Mouse (Mus musculus) limb, embryonic 10.5 days (tissue): Measurements from ENCODE around the gene Ddah1. TPM values are rescaled to one million over a fixed set of nuclear protein-coding genes. Genes with fewer than 3 reads are reported as not detected.

ENCODE experiments used
- DNase-seq: peaks from one replicate; pipeline ENCODE4 v3.0.0-alpha.2; 2017; ENCODE audit warnings: low spot score
- H3K27ac ChIP-seq: fragments of 300-500 bp; sonication (generic); 2 replicates; pipeline ENCODE4 v1.5.1; 2016; ENCODE audit warnings: mild to moderate bottlenecking
- H3K27me3 ChIP-seq: fragments of 300-500 bp; sonication (generic); 2 replicates; pipeline ENCODE4 v1.6.1; 2016; ENCODE audit warnings: low read depth, mild to moderate bottlenecking; ENCODE audit not compliant: poor library complexity, severe bottlenecking
- H3K36me3 ChIP-seq: fragments of 300-500 bp; sonication (generic); 2 replicates; pipeline ENCODE4 v1.6.1; 2016; ENCODE audit warnings: mild to moderate bottlenecking, moderate library complexity
- H3K4me1 ChIP-seq: fragments of 300-500 bp; sonication (generic); 2 replicates; pipeline ENCODE4 v1.6.1; 2016
- H3K4me3 ChIP-seq: fragments of 300-500 bp; sonication (generic); 2 replicates; pipeline ENCODE4 v1.5.1; 2016; ENCODE audit warnings: mild to moderate bottlenecking, moderate library complexity
- H3K9me3 ChIP-seq: fragments of 300-500 bp; sonication (generic); replicated peaks from 2 replicates; pipeline ENCODE4 v1.6.1; 2016; ENCODE audit warnings: mild to moderate bottlenecking
- WGBS: fragments of 180-500 bp; shearing (Covaris S2); methylation state at CpG from one replicate; pipeline ENCODE4 v1.1.7; 2016; 5-methylcytosine and 5-hydroxymethylcytosine counted together
- polyA plus RNA-seq: library from polyadenylated mRNA; unstranded; fragments of >200 nt; fragmentation: Nextera tagmentation; extraction: Ambion mirVana; gene quantifications from 2 replicates; pipeline ENCODE4 v1.2.1, GENCODE M21; 2016

The Ddah1 gene
- polyA plus RNA-seq, 1 experiment from 2014 or later: 14.2 TPM

- Histone ChIP-seq H3K9me3 (no peaks in the 10 kb centered on the region), H3K4me3 (no peak overlapping the region), H3K4me1 (peaks cover 42% of the 10 kb centered on the region), H3K27ac (no peak overlapping the region), H3K36me3 (no peaks in the 10 kb centered on the region), H3K27me3 (no peaks in the 10 kb centered on the region)
- no peak for DNase-seq
- 70% methylated on average over 10 of the region's 10 CpGs for WGBS
Measured at GRCm38 (mm10) chr3:145798042-145798441, 39.6 kb downstream of the Ddah1 start.

DNA sequence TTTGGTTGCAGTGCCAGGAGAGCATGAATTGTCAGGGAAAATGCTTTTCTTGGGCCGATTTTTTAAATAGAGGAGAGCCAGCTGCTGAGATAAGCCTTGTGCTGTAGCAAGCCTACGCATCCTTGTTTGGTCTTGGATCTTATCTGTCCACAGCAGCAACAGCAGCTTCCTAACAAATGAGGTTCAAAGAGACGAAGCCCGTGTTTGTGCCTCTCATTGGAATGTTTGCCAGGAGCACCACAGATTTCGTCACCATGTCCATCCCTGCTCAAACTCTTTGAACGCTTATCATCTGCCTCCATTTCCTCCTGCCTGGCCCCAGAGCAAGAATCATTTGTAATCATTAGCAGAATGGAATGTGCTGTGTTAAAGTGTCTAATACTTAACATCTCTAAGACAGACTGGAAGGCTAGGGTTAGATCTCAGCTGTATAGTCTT, 40.3 kb downstream of the Ddah1 start:
- WGBS: 20% methylated on average over 6 of the region's 6 CpGs

GRCm38 (mm10) chr3:145799365-145799764, 40.9 kb downstream of the Ddah1 start:
- no peak for DNase-seq
- no peak overlapping the region for H3K4me3 ChIP-seq

More for the DNA sequence above, 40.3 kb downstream of the Ddah1 start:
- H3K27me3 ChIP-seq: no peaks in the 10 kb centered on the region
- H3K4me3 ChIP-seq: no peak overlapping the region
- H3K36me3 ChIP-seq: no peaks in the 10 kb centered on the region
- H3K27ac ChIP-seq: no peak overlapping the region
- no peaks in the 10 kb centered on the region for H3K9me3 ChIP-seq
- peaks cover 42% of the 10 kb centered on the region for H3K4me1 ChIP-seq
- DNase-seq: no peak

GRCm38 (mm10) chr3:145802106-145802505, 43.6 kb downstream of the Ddah1 start:
- Histone ChIP-seq H3K36me3 (no peaks in the 10 kb centered on the region), H3K27ac (no peak overlapping the region), H3K27me3 (no peaks in the 10 kb centered on the region), H3K4me3 (no peak overlapping the region), H3K9me3 (no peaks in the 10 kb centered on the region), H3K4me1 (peaks cover 35% of the 10 kb centered on the region)
- DNase-seq: no peak
- WGBS: 86% methylated on average over 6 of the region's 6 CpGs

More at GRCm38 (mm10) chr3:145799365-145799764, 40.9 kb downstream of the Ddah1 start:
- Histone ChIP-seq H3K36me3 (no peaks in the 10 kb centered on the region), H3K27ac (no peak overlapping the region), H3K9me3 (no peaks in the 10 kb centered on the region), H3K27me3 (no peaks in the 10 kb centered on the region), H3K4me1 (peaks cover 39% of the 10 kb centered on the region)
- 80% methylated on average over 3 of the region's 3 CpGs for WGBS

- no peak overlapping the region for H3K4me3 ChIP-seq
- no peaks in the 10 kb centered on the region for H3K9me3 ChIP-seq
- no peak for DNase-seq
- peaks cover 14% of the 10 kb centered on the region for H3K4me1 ChIP-seq
- no peaks in the 10 kb centered on the region for H3K36me3 ChIP-seq
- 70% methylated on average over 4 of the region's 4 CpGs for WGBS
- H3K27me3 ChIP-seq: no peaks in the 10 kb centered on the region
- peak overlapping the region; percentile 46; the same call in 1 of the 2 replicates for H3K27ac ChIP-seq
Measured at GRCm38 (mm10) chr3:145805848-145806247, 47.4 kb downstream of the Ddah1 start.

DNA sequence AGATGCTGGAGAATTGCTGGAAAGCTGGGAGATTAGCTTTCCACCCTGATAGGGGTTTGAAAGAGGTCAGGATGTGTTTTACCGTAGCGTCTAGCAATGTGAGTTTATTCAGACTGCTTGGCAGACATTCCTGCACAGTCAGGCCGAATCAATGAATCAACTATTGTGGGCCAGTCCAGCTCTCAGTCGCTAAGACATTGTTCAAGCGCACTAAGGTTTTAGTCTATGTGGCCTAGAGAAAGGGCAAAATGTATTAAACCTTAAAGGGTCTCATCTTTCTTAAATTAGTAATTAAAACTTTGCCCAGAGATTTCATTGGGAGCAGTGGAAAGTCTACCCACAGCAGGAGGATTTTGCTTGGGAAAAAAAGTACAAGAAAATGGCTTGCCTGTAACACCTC, 48.0 kb downstream of the Ddah1 start:
- Histone ChIP-seq H3K4me3 (no peak overlapping the region), H3K4me1 (peaks cover 14% of the 10 kb centered on the region), H3K27ac (peak overlapping the region; percentile 50; the same call in 1 of the 2 replicates), H3K27me3 (no peaks in the 10 kb centered on the region), H3K36me3 (no peaks in the 10 kb centered on the region), H3K9me3 (no peaks in the 10 kb centered on the region)
- no peak for DNase-seq
- WGBS: 60% methylated on average over 5 of the region's 5 CpGs

DNA sequence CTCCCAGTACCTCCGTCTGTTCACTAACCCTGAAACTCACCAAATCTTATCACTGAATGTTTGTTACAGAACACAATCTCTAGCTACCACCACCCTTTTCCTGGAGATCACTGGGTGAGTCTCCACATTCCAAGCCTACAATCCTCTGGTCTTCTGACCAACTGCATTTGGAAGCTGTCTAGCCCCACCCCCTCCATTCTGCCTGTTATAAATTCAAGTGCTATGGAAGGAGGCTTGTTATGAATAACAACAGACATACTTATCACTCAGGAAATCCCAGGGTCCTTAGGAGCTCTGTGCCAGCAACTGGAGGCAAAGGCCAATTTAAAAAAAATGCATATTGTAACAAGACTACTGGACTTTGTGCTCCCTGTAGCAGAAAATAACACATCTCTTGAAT, 58.3 kb downstream of the Ddah1 start:
- Histone ChIP-seq H3K36me3 (no peaks in the 10 kb centered on the region), H3K4me3 (no peak overlapping the region), H3K27ac (no peak overlapping the region), H3K9me3 (no peaks in the 10 kb centered on the region), H3K4me1 (no peaks in the 10 kb centered on the region), H3K27me3 (no peaks in the 10 kb centered on the region)
- no peak for DNase-seq
- WGBS: 97% methylated on average over 1 of the region's 1 CpGs

- H3K36me3 ChIP-seq: no peaks in the 10 kb centered on the region
- no peaks in the 10 kb centered on the region for H3K4me1 ChIP-seq
- no peaks in the 10 kb centered on the region for H3K9me3 ChIP-seq
- no peak overlapping the region for H3K27ac ChIP-seq
- H3K27me3 ChIP-seq: no peaks in the 10 kb centered on the region
- no peak for DNase-seq
- H3K4me3 ChIP-seq: no peak overlapping the region
- 83% methylated on average over 6 of the region's 6 CpGs for WGBS
Measured at GRCm38 (mm10) chr3:145817276-145817675, 58.8 kb downstream of the Ddah1 start.

DNA sequence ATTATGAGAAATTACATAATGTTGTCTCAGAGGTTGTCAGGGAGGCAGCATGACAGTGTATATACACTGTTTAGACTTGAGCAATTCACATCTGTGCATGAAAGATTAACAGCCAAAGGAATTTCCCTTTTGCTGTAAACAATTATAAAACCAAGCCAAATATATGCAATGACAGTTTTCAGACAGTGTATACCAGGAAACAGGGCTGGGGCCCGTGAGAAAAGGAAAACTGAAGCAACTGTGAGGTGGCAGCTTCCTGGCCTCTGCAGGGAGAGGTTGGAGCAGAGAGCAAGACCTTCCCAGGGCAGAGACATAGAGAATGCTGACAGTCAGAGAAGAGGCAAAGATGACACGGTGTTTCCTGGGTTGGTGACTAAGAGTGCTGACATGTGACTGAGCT, 62.0 kb downstream of the Ddah1 start:
- no peaks in the 10 kb centered on the region for H3K4me1 ChIP-seq
- no peak overlapping the region for H3K4me3 ChIP-seq
- DNase-seq: no peak
- no peaks in the 10 kb centered on the region for H3K27me3 ChIP-seq
- 86% methylated on average over 2 of the region's 2 CpGs for WGBS
- H3K36me3 ChIP-seq: no peaks in the 10 kb centered on the region
- H3K9me3 ChIP-seq: no peaks in the 10 kb centered on the region
- no peak overlapping the region for H3K27ac ChIP-seq

DNA sequence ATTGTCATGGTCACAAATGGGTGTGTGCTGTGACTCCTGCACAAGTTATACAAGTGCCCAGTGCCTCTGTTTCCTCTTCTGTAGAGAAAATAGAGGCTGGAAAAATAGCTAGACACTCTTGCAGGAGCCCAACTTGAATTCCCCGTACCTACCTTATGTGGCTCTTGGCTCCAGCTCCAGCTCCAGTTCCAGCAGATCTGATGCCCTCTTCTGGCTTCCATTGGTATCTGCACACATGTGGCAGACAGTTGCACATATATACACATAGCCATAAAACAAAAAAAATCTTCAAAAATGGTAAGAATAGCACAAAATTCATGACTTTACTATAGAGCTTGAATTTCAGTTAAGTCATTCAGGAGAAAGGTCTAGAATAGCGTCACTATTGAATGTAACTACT, 62.5 kb downstream of the Ddah1 start:
- no peak for DNase-seq
- no peaks in the 10 kb centered on the region for H3K36me3 ChIP-seq
- H3K4me1 ChIP-seq: no peaks in the 10 kb centered on the region
- H3K9me3 ChIP-seq: no peaks in the 10 kb centered on the region
- 93% methylated on average over 2 of the region's 2 CpGs for WGBS
- no peak overlapping the region for H3K4me3 ChIP-seq
- H3K27me3 ChIP-seq: no peaks in the 10 kb centered on the region
- no peak overlapping the region for H3K27ac ChIP-seq

GRCm38 (mm10) chr3:145822201-145822600, 63.7 kb downstream of the Ddah1 start:
- Histone ChIP-seq H3K9me3 (no peaks in the 10 kb centered on the region), H3K36me3 (no peaks in the 10 kb centered on the region), H3K27me3 (no peaks in the 10 kb centered on the region), H3K27ac (no peak overlapping the region), H3K4me3 (no peak overlapping the region), H3K4me1 (peaks cover 6% of the 10 kb centered on the region)
- no peak for DNase-seq
- WGBS: 86% methylated on average over 4 of the region's 4 CpGs

- Histone ChIP-seq H3K4me1 (peaks cover 14% of the 10 kb centered on the region), H3K27me3 (no peaks in the 10 kb centered on the region), H3K4me3 (no peak overlapping the region), H3K36me3 (no peaks in the 10 kb centered on the region), H3K9me3 (no peaks in the 10 kb centered on the region), H3K27ac (no peak overlapping the region)
- no peak for DNase-seq
- WGBS: 91% methylated on average over 4 of the region's 4 CpGs
Measured at GRCm38 (mm10) chr3:145823661-145824060, 65.2 kb downstream of the Ddah1 start.

GRCm38 (mm10) chr3:145825416-145826055, 67.1 kb downstream of the Ddah1 start:
- Histone ChIP-seq H3K27ac (no peak overlapping the region), H3K27me3 (no peaks in the 10 kb centered on the region), H3K4me3 (no peak overlapping the region), H3K4me1 (peaks cover 14% of the 10 kb centered on the region), H3K9me3 (no peaks in the 10 kb centered on the region), H3K36me3 (no peaks in the 10 kb centered on the region)
- WGBS: 86% methylated on average over 11 of the region's 11 CpGs
- DNase-seq: no peak
